Mouse (Mus musculus): ENCODE measurements around the gene Stag3.

The Stag3 gene

GRCm38 (mm10) chr5:138279585-138280424, at the start of gene Stag3, which contains the start of the genes Gm43720 and Gpc2:
Gene Stag3, plus strand, starts transcription at chr5:138280240.
Gene Gm43720, minus strand, starts transcription at chr5:138279958.
Gene Gpc2, minus strand, starts transcription at chr5:138280005.
- DNase-seq: peak; percentile 90 to 95

- no peak for DNase-seq
These were observed 46.3 kb upstream of the Stag3 start for GRCm38 (mm10) chr5:138233778-138234177.

GRCm38 (mm10) chr5:138234224-138234623, 45.8 kb upstream of the Stag3 start:
- DNase-seq: no peak

GRCm38 (mm10) chr5:138241511-138241910, 38.5 kb upstream of the Stag3 start:
- DNase-seq: peak in 1 of 2 experiments; percentile 29

GRCm38 (mm10) chr5:138251144-138251543, 28.9 kb upstream of the Stag3 start:
- peak in 1 of 2 experiments; percentile 20 for DNase-seq

- DNase-seq: no peak
These were observed 27.0 kb upstream of the Stag3 start for GRCm38 (mm10) chr5:138253061-138253460.

- peak; percentile 93 to 95 for DNase-seq
These were observed 24.5 kb upstream of the Stag3 start, which contains the start of gene Lamtor4 for GRCm38 (mm10) chr5:138255353-138256093. Gene Lamtor4, plus strand, starts transcription at chr5:138255482.

- no peak for DNase-seq
These were observed 24.0 kb upstream of the Stag3 start for GRCm38 (mm10) chr5:138256094-138256467.

GRCm38 (mm10) chr5:138256966-138257584, 23.0 kb upstream of the Stag3 start:
- DNase-seq: peak; percentile 40 to 48

- DNase-seq: no peak
These were observed 22.5 kb upstream of the Stag3 start for GRCm38 (mm10) chr5:138257585-138257978.

GRCm38 (mm10) chr5:138258078-138258477, 22.0 kb upstream of the Stag3 start:
- no peak for DNase-seq

- no peak for DNase-seq
These were observed 21.5 kb upstream of the Stag3 start for GRCm38 (mm10) chr5:138258542-138258941.

- no peak for DNase-seq
These were observed 21.0 kb upstream of the Stag3 start for GRCm38 (mm10) chr5:138258993-138259392.

- no peak for DNase-seq
These were observed 20.0 kb upstream of the Stag3 start for GRCm38 (mm10) chr5:138260051-138260450.

- DNase-seq: no peak
These were observed 19.2 kb upstream of the Stag3 start for GRCm38 (mm10) chr5:138260834-138261233.

- peak in 1 of 2 experiments; percentile 23 for DNase-seq
These were observed 18.0 kb upstream of the Stag3 start for GRCm38 (mm10) chr5:138262001-138262400.

- no peak for DNase-seq
These were observed 17.3 kb upstream of the Stag3 start for GRCm38 (mm10) chr5:138262582-138263240.

GRCm38 (mm10) chr5:138263260-138264206, 16.5 kb upstream of the Stag3 start, which contains the start of gene BC037034:
Gene BC037034, minus strand, starts transcription at chr5:138264033.
- peak; percentile 93 to 94 for DNase-seq

- DNase-seq: no peak
These were observed 15.8 kb upstream of the Stag3 start for GRCm38 (mm10) chr5:138264207-138264578.

GRCm38 (mm10) chr5:138265712-138266111, 14.3 kb upstream of the Stag3 start:
- no peak for DNase-seq

- DNase-seq: no peak
These were observed 12.9 kb upstream of the Stag3 start for GRCm38 (mm10) chr5:138267114-138267513.
